Mouse (Mus musculus): ENCODE data around the gene Tsfm. TPM values are rescaled to one million over a fixed set of nuclear protein-coding genes. Genes with fewer than 3 reads are reported as not detected.
A peak's percentile ranks its signal among the peaks of the same experiment; 100 is the strongest.

Gene Tsfm
- polyA plus RNA-seq, 1 experiment from 2014 or later: 99.3 TPM

GRCm38 (mm10) chr10:127048608-127049394, 18.2 kb upstream of the Tsfm start:
- Histone ChIP-seq H3K4me3 (replicated peaks) (peak overlapping the region; percentile 26), H3K9ac (no peak overlapping the region), H3K27ac (no peak overlapping the region), H3K9me3 (no peaks in the 10 kb centered on the region), H3K4me1 (replicated peaks) (peaks cover 17% of the 10 kb centered on the region), H3K4me2 (replicated peaks) (peak overlapping the region; percentile 66), H3K27me3 (replicated peaks) (peaks cover 42% of the 10 kb centered on the region), H3K36me3 (0 out of 2 replicates have a peak, but pooled peaks cover 2% of the 10 kb centered on the region)
- no peak for ATAC-seq
- 5% methylated on average over 35 of the region's 35 CpGs for WGBS

- Histone ChIP-seq H3K27ac (no peak within 1 kb of the TSS), H3K36me3 (0 out of 2 replicates have a peak, but pooled peaks cover 2% of the 10 kb centered on the region), H3K4me3 (replicated peaks) (peak within 1 kb of the TSS; percentile 26), H3K9me3 (no peaks in the 10 kb centered on the region), H3K4me1 (replicated peaks) (peaks cover 17% of the 10 kb centered on the region), H3K4me2 (replicated peaks) (peak within 1 kb of the TSS; percentile 66), H3K27me3 (replicated peaks) (peaks cover 42% of the 10 kb centered on the region), H3K9ac (no peak within 1 kb of the TSS)
- 31% methylated on average over 5 of the region's 5 CpGs for WGBS
- ATAC-seq: no peak
These were observed 17.3 kb upstream of the Tsfm start, which contains the start of gene Cyp27b1 for GRCm38 (mm10) chr10:127047954-127048353. Cyp27b1 (plus strand) TSS chr10:127048250.

GRCm38 (mm10) chr10:127043187-127043586, 12.5 kb upstream of the Tsfm start:
- no peak for ATAC-seq

GRCm38 (mm10) chr10:127042468-127043115, 12.0 kb upstream of the Tsfm start:
- peaks cover 11% of the 10 kb centered on the region for H3K4me1 ChIP-seq (replicated peaks)
- H3K27me3 ChIP-seq (replicated peaks): peaks cover 6% of the 10 kb centered on the region
- H3K9ac ChIP-seq: peak overlapping the region; percentile 69
- H3K4me2 ChIP-seq (replicated peaks): peak overlapping the region; percentile 97
- WGBS: 16% methylated on average over 5 of the region's 5 CpGs
- H3K9me3 ChIP-seq: no peaks in the 10 kb centered on the region
- H3K27ac ChIP-seq: peak overlapping the region; percentile 71
- 0 out of 2 replicates have a peak, but pooled peaks cover 2% of the 10 kb centered on the region for H3K36me3 ChIP-seq
- peak overlapping the region; percentile 85 for H3K4me3 ChIP-seq (replicated peaks)
- ATAC-seq: peak; percentile 10

More at GRCm38 (mm10) chr10:127043187-127043586, 12.5 kb upstream of the Tsfm start:
- H3K27ac ChIP-seq: no peak overlapping the region
- H3K9me3 ChIP-seq: no peaks in the 10 kb centered on the region
- H3K4me1 ChIP-seq (replicated peaks): peaks cover 11% of the 10 kb centered on the region
- H3K27me3 ChIP-seq (replicated peaks): peaks cover 12% of the 10 kb centered on the region
- H3K36me3 ChIP-seq: 0 out of 2 replicates have a peak, but pooled peaks cover 2% of the 10 kb centered on the region
- 91% methylated on average over 6 of the region's 6 CpGs for WGBS
- 0 out of 2 replicates have a peak overlapping the region, but pooled peaks have one; percentile 97 for H3K4me2 ChIP-seq (replicated peaks)
- no peak overlapping the region for H3K9ac ChIP-seq
- no peak overlapping the region for H3K4me3 ChIP-seq (replicated peaks)

GRCm38 (mm10) chr10:127041774-127042338, 11.2 kb upstream of the Tsfm start:
- peaks cover 11% of the 10 kb centered on the region for H3K4me1 ChIP-seq (replicated peaks)
- H3K27me3 ChIP-seq (replicated peaks): 0 out of 2 replicates have a peak, but pooled peaks cover 3% of the 10 kb centered on the region
- H3K4me3 ChIP-seq (replicated peaks): peak overlapping the region; percentile 85
- peak; percentile 92 for ATAC-seq
- no peaks in the 10 kb centered on the region for H3K9me3 ChIP-seq
- peak overlapping the region; percentile 97 for H3K4me2 ChIP-seq (replicated peaks)
- under 1% methylated on average over 38 of the region's 44 CpGs for WGBS
- peak overlapping the region; percentile 69 for H3K9ac ChIP-seq
- H3K27ac ChIP-seq: peak overlapping the region; percentile 71
- 0 out of 2 replicates have a peak, but pooled peaks cover 2% of the 10 kb centered on the region for H3K36me3 ChIP-seq

- no peaks in the 10 kb centered on the region for H3K9me3 ChIP-seq
- 1% methylated on average over 28 of the region's 28 CpGs for WGBS
- H3K27ac ChIP-seq: peak within 1 kb of the TSS; percentile 71
- H3K4me1 ChIP-seq (replicated peaks): peaks cover 11% of the 10 kb centered on the region
- 0 out of 2 replicates have a peak, but pooled peaks cover 2% of the 10 kb centered on the region for H3K36me3 ChIP-seq
- peak; percentile 78 for ATAC-seq
- H3K4me2 ChIP-seq (replicated peaks): peak within 1 kb of the TSS; percentile 97
- H3K27me3 ChIP-seq (replicated peaks): 0 out of 2 replicates have a peak, but pooled peaks cover 3% of the 10 kb centered on the region
- peak within 1 kb of the TSS; percentile 69 for H3K9ac ChIP-seq
- peak within 1 kb of the TSS; percentile 85 for H3K4me3 ChIP-seq (replicated peaks)
These were observed 10.7 kb upstream of the Tsfm start, which contains the start of the genes Mettl1 and Eef1akmt3 for GRCm38 (mm10) chr10:127041274-127041766. Mettl1 (plus strand) TSS chr10:127041414. Eef1akmt3 (minus strand) TSS chr10:127041513.

GRCm38 (mm10) chr10:127040569-127041214, 10.1 kb upstream of the Tsfm start:
- Histone ChIP-seq H3K36me3 (no peaks in the 10 kb centered on the region), H3K9ac (peak overlapping the region; percentile 69), H3K9me3 (no peaks in the 10 kb centered on the region), H3K27ac (no peak overlapping the region; the same call in 1 of the 2 replicates), H3K4me1 (replicated peaks) (peaks cover 11% of the 10 kb centered on the region), H3K4me3 (replicated peaks) (peak overlapping the region; percentile 85), H3K4me2 (replicated peaks) (peak overlapping the region; percentile 97), H3K27me3 (replicated peaks) (0 out of 2 replicates have a peak, but pooled peaks cover 3% of the 10 kb centered on the region)
- no peak for ATAC-seq
- 2% methylated on average over 20 of the region's 20 CpGs for WGBS

GRCm38 (mm10) chr10:127037641-127038040, 7.0 kb upstream of the Tsfm start:
- no peak overlapping the region for H3K4me2 ChIP-seq (replicated peaks)
- no peak for ATAC-seq

GRCm38 (mm10) chr10:127036273-127036672, 5.6 kb upstream of the Tsfm start:
- Histone ChIP-seq H3K9ac (no peak overlapping the region), H3K9me3 (no peaks in the 10 kb centered on the region), H3K4me1 (replicated peaks) (peaks cover 5% of the 10 kb centered on the region; the same call in 1 of the 2 replicates), H3K27ac (no peak overlapping the region), H3K4me3 (replicated peaks) (no peak overlapping the region), H3K27me3 (replicated peaks) (0 out of 2 replicates have a peak, but pooled peaks cover 3% of the 10 kb centered on the region), H3K4me2 (replicated peaks) (no peak overlapping the region), H3K36me3 (no peaks in the 10 kb centered on the region)
- ATAC-seq: no peak
- WGBS: 76% methylated on average over 12 of the region's 12 CpGs

More at GRCm38 (mm10) chr10:127037641-127038040, 7.0 kb upstream of the Tsfm start:
- no peak overlapping the region for H3K27ac ChIP-seq
- H3K9me3 ChIP-seq: no peaks in the 10 kb centered on the region
- H3K4me3 ChIP-seq (replicated peaks): no peak overlapping the region
- no peaks in the 10 kb centered on the region for H3K36me3 ChIP-seq
- no peak overlapping the region for H3K9ac ChIP-seq
- 75% methylated on average over 12 of the region's 12 CpGs for WGBS
- peaks cover 9% of the 10 kb centered on the region for H3K4me1 ChIP-seq (replicated peaks)
- H3K27me3 ChIP-seq (replicated peaks): 0 out of 2 replicates have a peak, but pooled peaks cover 3% of the 10 kb centered on the region

- no peaks in the 10 kb centered on the region for H3K9me3 ChIP-seq
- 0 out of 2 replicates have a peak, but pooled peaks cover 1% of the 10 kb centered on the region for H3K36me3 ChIP-seq
- no peak overlapping the region for H3K27ac ChIP-seq
- H3K4me3 ChIP-seq (replicated peaks): no peak overlapping the region
- H3K9ac ChIP-seq: no peak overlapping the region
- ATAC-seq: no peak
- H3K27me3 ChIP-seq (replicated peaks): no peaks in the 10 kb centered on the region
- WGBS: 80% methylated on average over 8 of the region's 8 CpGs
- H3K4me1 ChIP-seq (replicated peaks): peaks cover 4% of the 10 kb centered on the region; the same call in 1 of the 2 replicates
- no peak overlapping the region for H3K4me2 ChIP-seq (replicated peaks)
These were observed 2.7 kb upstream of the Tsfm start for GRCm38 (mm10) chr10:127033301-127033741.

GRCm38 (mm10) chr10:127018422-127018821, 12.2 kb downstream of the Tsfm start:
- ATAC-seq: no peak
- WGBS: 73% methylated on average over 16 of the region's 16 CpGs
- H3K9ac ChIP-seq: no peak overlapping the region
- no peak overlapping the region for H3K27ac ChIP-seq
- H3K9me3 ChIP-seq: no peaks in the 10 kb centered on the region
- H3K4me3 ChIP-seq (replicated peaks): no peak overlapping the region
- no peaks in the 10 kb centered on the region for H3K4me1 ChIP-seq (replicated peaks)
- no peaks in the 10 kb centered on the region for H3K27me3 ChIP-seq (replicated peaks)
- H3K4me2 ChIP-seq (replicated peaks): no peak overlapping the region
- peaks cover 4% of the 10 kb centered on the region; the same call in 1 of the 2 replicates for H3K36me3 ChIP-seq

All from intestine, embryonic 15.5 days (tissue).